Mouse (Mus musculus) embryonic facial prominence, embryonic 12.5 days (tissue): ENCODE results near the gene Ppp2r3c. TPM values are rescaled to one million over a fixed set of nuclear protein-coding genes. Genes with fewer than 3 reads are reported as not detected.
"Not testable (repeated sequence)": the region's sequence is repeated elsewhere in the genome, so short reads cannot be mapped to it uniquely, and the experiment has no call there.

Experiments
- ATAC-seq: fragments of 200-750 bp; cut with Nextera tagmentation; 2 replicates; pipeline ENCODE4 v1.8.0; 2017; ENCODE audit not compliant: insufficient number of reproducible peaks, insufficient read depth, low FRiP score, low TSS enrichment
- H3K27ac ChIP-seq: fragments of 300-500 bp; sonication (generic); 2 replicates; pipeline ENCODE4 v1.5.1; 2016; ENCODE audit warnings: mild to moderate bottlenecking
- H3K27me3 ChIP-seq: fragments of 300-500 bp; sonication (generic); 2 replicates; pipeline ENCODE4 v1.6.1; 2016; ENCODE audit warnings: mild to moderate bottlenecking, moderate library complexity
- H3K36me3 ChIP-seq: fragments of 300-500 bp; sonication (generic); 2 replicates; pipeline ENCODE4 v1.6.1; 2016; ENCODE audit warnings: mild to moderate bottlenecking
- H3K4me1 ChIP-seq: fragments of 300-500 bp; sonication (generic); 2 replicates; pipeline ENCODE4 v1.6.1; 2016
- H3K4me2 ChIP-seq: fragments of 300-500 bp; sonication (generic); replicated peaks from 2 replicates; pipeline ENCODE4 v1.6.1; 2016; ENCODE audit warnings: mild to moderate bottlenecking, moderate library complexity
- H3K4me3 ChIP-seq: fragments of 300-500 bp; sonication (generic); 2 replicates; pipeline ENCODE4 v1.5.1; 2016; ENCODE audit warnings: mild to moderate bottlenecking
- H3K9ac ChIP-seq: fragments of 300-500 bp; sonication (generic); 2 replicates; pipeline ENCODE4 v1.6.1; 2016; ENCODE audit warnings: mild to moderate bottlenecking, moderate library complexity
- H3K9me3 ChIP-seq: fragments of 300-500 bp; sonication (generic); 2 replicates; pipeline ENCODE4 v1.6.1; 2016; ENCODE audit warnings: mild to moderate bottlenecking, moderate library complexity
- WGBS: fragments of 180-500 bp; shearing (Covaris S2); methylation state at CpG from one replicate; pipeline ENCODE4 v1.1.7; 2016; 5-methylcytosine and 5-hydroxymethylcytosine counted together
- polyA plus RNA-seq: library from polyadenylated mRNA; unstranded; fragments of >200 nt; fragmentation: Nextera tagmentation; extraction: Ambion mirVana; gene quantifications from 2 replicates; pipeline ENCODE4 v1.2.1, GENCODE M21; 2016

The Ppp2r3c gene
- polyA plus RNA-seq: 20.7 and 22.1 TPM in 2 replicates

DNA sequence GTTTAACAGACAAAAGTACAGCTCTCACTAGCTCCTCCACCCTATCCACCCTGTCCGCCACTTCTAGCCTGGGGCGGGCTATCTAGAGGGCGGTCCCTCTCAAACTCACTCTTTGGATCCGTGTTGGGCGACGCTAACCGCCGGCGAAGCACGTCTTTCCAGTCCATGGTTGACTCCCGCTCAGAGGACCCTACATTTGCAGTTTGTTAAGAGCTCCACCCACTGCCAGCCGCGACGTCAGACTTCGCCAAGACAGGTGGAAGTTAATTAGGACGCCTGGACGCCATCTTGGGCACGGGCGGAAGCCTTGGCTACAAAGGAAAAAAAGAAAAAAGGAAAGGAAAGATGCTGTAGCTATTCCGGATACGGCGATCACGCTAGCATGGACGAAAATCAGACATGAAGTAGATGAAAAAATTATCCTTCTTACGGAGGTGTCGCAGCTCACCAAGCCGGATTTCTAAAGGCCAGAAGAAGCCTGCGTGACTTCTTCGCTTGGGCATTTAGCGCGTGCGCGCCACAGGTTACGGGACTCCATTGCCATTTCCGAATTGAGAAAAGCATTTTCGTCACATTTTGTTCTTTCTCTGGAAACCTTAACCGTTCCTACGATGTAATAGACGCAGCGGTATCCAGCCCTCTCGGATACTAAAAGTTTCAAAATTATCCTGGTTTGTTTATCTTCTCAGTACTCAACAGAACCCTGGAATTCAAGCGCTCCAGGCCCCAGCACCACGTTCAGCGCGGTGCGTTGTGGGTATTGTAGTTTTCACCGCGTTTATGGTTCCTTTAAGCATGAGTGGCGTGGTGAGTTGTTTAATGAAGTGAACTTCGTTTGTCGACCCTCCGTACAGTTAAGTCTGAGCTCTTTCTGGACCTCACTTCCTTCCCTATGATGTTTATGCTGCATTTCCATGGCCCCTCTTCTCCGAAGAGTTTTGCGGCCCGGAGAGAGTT is at the start of gene Ppp2r3c:
Gene Ppp2r3c, minus strand, starts transcription at position 514 of the 957 bp plus-strand sequence.
- H3K4me3 ChIP-seq: peak within 1 kb of the TSS; percentile 53
- ATAC-seq: peak; percentile 92
- no peaks in the 10 kb centered on the region for H3K27me3 ChIP-seq

DNA sequence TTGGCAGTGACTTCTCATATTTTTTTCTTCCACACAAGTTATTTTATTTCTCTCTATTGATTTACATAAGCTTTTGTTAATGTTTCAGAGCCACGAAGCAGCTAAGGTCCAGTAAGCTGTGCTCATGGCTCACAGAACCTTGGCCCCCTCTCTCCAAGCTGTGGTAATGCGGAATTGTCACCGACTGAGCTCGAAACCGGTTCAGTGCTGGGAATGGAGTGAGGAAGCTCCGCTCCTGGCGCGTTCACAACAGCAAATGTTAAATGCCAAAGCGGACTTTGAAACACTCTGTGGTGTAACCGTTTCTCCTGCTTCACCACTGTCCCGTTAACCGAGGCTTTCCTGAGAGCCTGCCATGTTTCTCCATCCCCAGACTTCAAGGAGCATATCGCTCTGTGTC is 41.8 kb upstream of the Ppp2r3c start:
- no peak for ATAC-seq

More for the DNA sequence above, at the start of gene Ppp2r3c:
- under 1% methylated on average over 55 of the region's 55 CpGs for WGBS
- Histone ChIP-seq H3K9ac (peak within 1 kb of the TSS; percentile 68), H3K4me2 (peak within 1 kb of the TSS; percentile 67), H3K4me1 (peaks cover 14% of the 10 kb centered on the region), H3K36me3 (peaks cover 16% of the 10 kb centered on the region), H3K27ac (peak within 1 kb of the TSS; percentile 89), H3K9me3 (no peaks in the 10 kb centered on the region)

DNA sequence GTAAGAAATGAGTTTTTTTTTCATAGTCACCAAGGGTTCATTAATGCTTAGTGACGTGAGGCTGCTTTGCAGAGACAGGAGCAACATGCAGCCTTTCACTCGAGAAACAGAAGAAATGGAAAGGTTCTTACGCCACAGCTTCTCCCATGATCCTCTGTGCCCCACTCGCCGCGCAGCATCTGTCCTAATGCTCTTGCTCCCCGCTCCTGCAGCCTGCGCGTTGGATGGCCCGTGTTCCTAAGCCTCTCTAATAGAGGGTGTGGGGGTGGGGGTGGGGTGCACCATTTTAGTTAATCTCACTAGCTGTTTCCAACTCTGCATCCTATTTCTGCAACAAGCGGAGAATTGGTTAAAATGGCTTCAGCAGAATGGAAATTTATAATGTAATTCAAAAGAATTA is 41.2 kb upstream of the Ppp2r3c start:
- H3K9me3 ChIP-seq: no peaks in the 10 kb centered on the region
- no peak overlapping the region for H3K4me2 ChIP-seq
- no peak overlapping the region for H3K27ac ChIP-seq
- H3K9ac ChIP-seq: no peak overlapping the region
- H3K27me3 ChIP-seq: no peaks in the 10 kb centered on the region
- no peak overlapping the region for H3K4me3 ChIP-seq
- ATAC-seq: no peak
- no peaks in the 10 kb centered on the region for H3K36me3 ChIP-seq
- no peaks in the 10 kb centered on the region; the same call in 1 of the 2 replicates for H3K4me1 ChIP-seq
- 78% methylated on average over 11 of the region's 11 CpGs for WGBS

More for the DNA sequence above, 41.8 kb upstream of the Ppp2r3c start:
- Histone ChIP-seq H3K4me3 (no peak overlapping the region), H3K9ac (no peak overlapping the region), H3K9me3 (no peaks in the 10 kb centered on the region), H3K4me1 (no peaks in the 10 kb centered on the region; the same call in 1 of the 2 replicates), H3K27ac (no peak overlapping the region), H3K4me2 (no peak overlapping the region), H3K27me3 (no peaks in the 10 kb centered on the region), H3K36me3 (no peaks in the 10 kb centered on the region)
- 82% methylated on average over 13 of the region's 13 CpGs for WGBS

DNA sequence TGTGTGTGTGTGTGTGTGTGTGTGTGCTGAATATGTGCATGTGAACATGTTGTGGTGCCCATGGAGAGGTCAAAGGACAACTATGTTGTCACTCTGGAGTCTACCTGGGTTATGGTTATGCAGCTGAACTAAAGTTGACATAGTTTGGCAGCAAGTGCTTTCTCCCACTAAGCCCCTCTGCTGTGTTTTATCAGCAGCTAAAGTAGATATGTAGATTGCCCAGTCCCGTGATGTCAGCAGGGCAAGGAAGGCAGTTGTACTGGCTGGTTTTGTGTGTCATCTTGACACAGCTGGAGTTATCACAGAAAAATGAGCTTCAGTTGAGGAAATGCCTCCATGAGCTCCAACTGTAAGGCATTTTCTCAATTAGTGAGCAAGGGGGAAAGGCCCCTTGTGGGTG is 40.2 kb upstream of the Ppp2r3c start:
- ATAC-seq, H3K4me1 ChIP-seq, H3K9me3 ChIP-seq, H3K27ac ChIP-seq, H3K27me3 ChIP-seq, H3K4me3 ChIP-seq, H3K36me3 ChIP-seq, H3K9ac ChIP-seq, H3K4me2 ChIP-seq: not testable (repeated sequence)
- 63% methylated on average over 1 of the region's 1 CpGs for WGBS

DNA sequence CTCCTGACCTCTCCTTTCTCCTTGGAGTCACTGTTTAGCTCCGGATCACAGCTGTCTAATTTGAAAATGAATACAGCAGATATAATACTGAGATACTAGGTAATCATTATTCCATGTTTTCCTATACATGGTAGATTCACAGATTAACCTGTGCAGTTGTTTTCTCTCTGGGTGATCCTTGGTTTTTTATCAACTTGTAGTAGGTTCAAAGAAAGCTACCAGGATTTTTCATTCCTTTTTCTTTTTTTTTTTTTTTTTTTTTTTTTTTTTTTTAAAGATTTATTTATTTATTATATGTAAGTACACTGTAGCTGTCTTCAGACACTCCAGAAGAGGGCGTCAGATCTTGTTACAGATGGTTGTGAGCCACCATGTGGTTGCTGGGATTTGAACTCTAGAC is 35.7 kb upstream of the Ppp2r3c start:
- H3K9ac ChIP-seq, H3K36me3 ChIP-seq, H3K27me3 ChIP-seq, H3K4me3 ChIP-seq, H3K27ac ChIP-seq, H3K4me2 ChIP-seq, H3K4me1 ChIP-seq, ATAC-seq, H3K9me3 ChIP-seq: not testable (repeated sequence)
- 97% methylated on average over 1 of the region's 2 CpGs for WGBS

DNA sequence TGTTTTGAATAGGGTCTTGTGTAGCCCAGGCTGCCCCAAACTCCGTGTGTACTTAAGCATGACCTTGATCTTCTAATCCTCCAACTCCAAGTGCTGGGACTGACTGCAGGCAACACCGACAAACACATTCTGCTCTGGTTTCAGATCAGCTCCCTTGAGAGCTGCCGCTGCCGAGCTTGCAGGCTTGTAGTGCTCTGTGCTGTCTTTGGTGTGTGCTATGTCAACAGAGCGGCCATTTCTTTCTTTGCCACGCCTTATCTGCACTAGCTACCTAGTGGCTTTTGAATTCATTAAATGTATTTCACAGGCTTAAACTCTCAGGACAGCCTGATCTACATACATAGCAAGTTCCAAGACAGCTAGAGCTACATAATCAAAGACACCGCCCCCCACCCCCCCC is 30.9 kb upstream of the Ppp2r3c start:
- ATAC-seq: no peak

DNA sequence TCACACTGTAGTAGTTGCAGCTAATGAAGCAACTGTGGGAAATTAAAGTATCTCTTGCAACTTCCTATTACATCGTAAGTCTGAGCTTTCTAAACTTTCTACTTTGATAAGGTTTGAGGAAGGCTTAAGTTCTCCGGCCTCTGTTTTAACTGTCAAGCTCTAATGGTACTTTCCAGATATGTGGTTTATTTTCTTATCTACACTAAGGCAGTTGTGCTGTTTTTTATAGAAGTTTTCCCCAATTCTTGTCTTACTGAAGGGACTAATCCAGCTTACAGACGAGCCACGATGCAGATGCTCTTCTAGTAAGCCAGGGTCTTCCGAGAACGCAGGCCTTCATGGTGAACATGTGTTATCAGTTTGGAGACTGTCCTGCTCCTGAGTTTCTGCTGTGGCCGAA is 26.6 kb upstream of the Ppp2r3c start:
- H3K27ac ChIP-seq: no peak overlapping the region
- no peak overlapping the region for H3K4me2 ChIP-seq
- H3K9me3 ChIP-seq: no peaks in the 10 kb centered on the region
- ATAC-seq: no peak
- no peak overlapping the region for H3K4me3 ChIP-seq
- no peaks in the 10 kb centered on the region for H3K27me3 ChIP-seq
- WGBS: 89% methylated on average over 7 of the region's 7 CpGs
- no peaks in the 10 kb centered on the region for H3K4me1 ChIP-seq
- no peak overlapping the region for H3K9ac ChIP-seq
- 0 out of 2 replicates have a peak, but pooled peaks cover 3% of the 10 kb centered on the region for H3K36me3 ChIP-seq

More for the DNA sequence above, 30.9 kb upstream of the Ppp2r3c start:
- H3K36me3 ChIP-seq: 0 out of 2 replicates have a peak, but pooled peaks cover 3% of the 10 kb centered on the region
- no peak overlapping the region for H3K27ac ChIP-seq
- H3K4me1 ChIP-seq: no peaks in the 10 kb centered on the region
- H3K9ac ChIP-seq: no peak overlapping the region
- no peak overlapping the region for H3K4me2 ChIP-seq
- no peak overlapping the region for H3K4me3 ChIP-seq
- no peaks in the 10 kb centered on the region for H3K9me3 ChIP-seq
- no peaks in the 10 kb centered on the region for H3K27me3 ChIP-seq
- WGBS: 86% methylated on average over 7 of the region's 7 CpGs

DNA sequence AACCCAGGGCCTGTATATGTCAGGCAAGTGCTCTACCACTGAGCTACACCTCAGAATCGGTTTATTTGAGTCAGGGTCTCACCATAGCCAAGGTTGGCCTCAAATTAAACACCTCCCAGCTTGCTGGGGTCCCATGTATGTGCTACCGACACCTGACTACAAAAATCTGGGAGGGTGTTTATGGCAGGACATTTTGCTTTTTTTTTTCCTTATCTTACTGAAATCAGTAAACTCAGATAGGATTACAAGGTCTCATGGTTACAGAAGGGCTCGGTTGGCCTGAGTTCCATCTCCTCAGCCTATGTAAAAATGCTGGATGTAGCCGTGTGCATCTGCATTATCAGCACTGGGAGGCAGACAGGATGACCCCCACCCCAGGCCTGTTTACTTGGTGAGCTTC is 26.0 kb upstream of the Ppp2r3c start:
- Histone ChIP-seq H3K4me2 (no peak overlapping the region), H3K9ac (no peak overlapping the region), H3K36me3 (0 out of 2 replicates have a peak, but pooled peaks cover 3% of the 10 kb centered on the region), H3K9me3 (no peaks in the 10 kb centered on the region), H3K27ac (no peak overlapping the region), H3K4me1 (no peaks in the 10 kb centered on the region), H3K4me3 (no peak overlapping the region), H3K27me3 (no peaks in the 10 kb centered on the region)
- 84% methylated on average over 4 of the region's 4 CpGs for WGBS
- ATAC-seq: no peak

DNA sequence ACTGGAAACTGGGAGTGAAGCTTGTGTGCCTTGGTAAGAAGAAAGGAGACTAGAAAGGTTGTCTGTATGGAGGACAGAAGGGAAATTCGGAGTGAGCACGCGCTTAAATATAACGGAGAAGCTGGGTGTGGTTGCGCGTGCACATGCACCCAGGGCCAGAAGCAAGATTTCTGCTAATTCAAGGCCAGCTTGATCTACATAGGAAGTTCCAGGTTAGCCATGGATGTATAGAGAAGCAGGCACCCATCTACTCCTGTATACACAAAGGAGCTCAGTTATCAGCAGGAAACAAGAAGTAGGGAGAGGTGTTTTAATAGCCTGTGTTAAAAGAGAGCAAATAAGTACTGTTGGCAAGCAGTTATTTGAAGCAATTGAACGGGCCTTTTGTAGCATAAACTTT is 22.9 kb upstream of the Ppp2r3c start:
- WGBS: 93% methylated on average over 7 of the region's 7 CpGs
- Histone ChIP-seq H3K36me3 (no peaks in the 10 kb centered on the region), H3K9ac (no peak overlapping the region), H3K27me3 (no peaks in the 10 kb centered on the region), H3K9me3 (no peaks in the 10 kb centered on the region), H3K4me3 (no peak overlapping the region), H3K4me1 (peaks cover 7% of the 10 kb centered on the region; the same call in 1 of the 2 replicates), H3K4me2 (no peak overlapping the region), H3K27ac (no peak overlapping the region)
- no peak for ATAC-seq

DNA sequence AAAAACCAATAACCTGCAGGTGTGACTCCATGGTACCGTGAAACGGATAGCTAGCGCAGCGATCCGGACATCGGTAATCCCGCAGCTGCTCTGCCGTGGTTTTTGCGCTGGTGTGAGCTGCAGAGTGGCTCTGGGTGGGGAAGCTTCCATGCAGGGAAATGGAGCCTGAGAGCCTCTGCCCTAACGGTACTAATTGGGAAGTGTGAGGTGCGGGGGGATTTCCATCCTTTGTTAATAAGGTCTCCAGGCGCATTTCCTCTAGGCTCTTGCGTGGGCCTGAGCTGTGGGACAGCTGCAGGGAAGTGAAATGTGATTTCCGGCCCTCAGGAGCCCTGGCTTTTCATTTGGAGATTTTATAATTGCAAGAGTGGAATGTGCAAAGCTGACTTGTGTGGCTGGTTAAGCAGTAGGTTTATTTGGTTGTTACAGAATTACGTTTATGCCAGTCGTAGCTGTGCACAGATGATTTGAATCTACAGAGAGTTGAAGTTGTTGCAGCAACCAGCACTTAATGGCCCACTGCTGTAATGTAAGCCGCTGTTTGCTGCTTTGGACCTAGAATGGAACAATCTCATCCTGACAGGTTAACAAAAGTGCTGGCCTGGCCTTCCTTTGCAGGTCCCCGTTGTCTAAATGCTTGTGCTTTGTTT is 19.0 kb upstream of the Ppp2r3c start:
- Histone ChIP-seq H3K36me3 (peaks cover 5% of the 10 kb centered on the region), H3K9me3 (no peaks in the 10 kb centered on the region), H3K9ac (no peak overlapping the region), H3K27ac (0 out of 2 replicates have a peak overlapping the region, but pooled peaks have one; percentile 46), H3K27me3 (no peaks in the 10 kb centered on the region), H3K4me2 (no peak overlapping the region), H3K4me3 (no peak overlapping the region), H3K4me1 (peaks cover 7% of the 10 kb centered on the region; the same call in 1 of the 2 replicates)
- ATAC-seq: no peak
- WGBS: 75% methylated on average over 18 of the region's 18 CpGs

DNA sequence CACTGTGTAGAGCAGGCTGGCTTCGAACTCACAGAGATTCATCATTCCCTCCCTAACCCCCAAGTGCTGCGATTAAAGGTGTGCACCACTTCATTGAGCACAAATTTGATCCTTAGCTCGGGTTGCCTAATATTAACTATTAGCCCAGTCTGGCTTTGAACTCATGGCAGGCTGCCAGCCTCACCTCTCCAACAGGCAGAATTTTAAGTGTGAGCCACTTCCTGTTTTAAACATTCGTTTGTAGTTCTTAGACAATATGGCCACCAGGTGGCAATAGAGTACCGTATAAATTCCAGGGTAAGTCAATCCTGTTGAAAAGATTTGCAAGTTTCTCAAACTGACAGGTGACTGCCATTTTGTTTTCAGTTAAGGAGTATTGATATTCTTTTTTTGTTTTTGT is 12.4 kb upstream of the Ppp2r3c start:
- no peaks in the 10 kb centered on the region for H3K27me3 ChIP-seq
- no peaks in the 10 kb centered on the region for H3K4me1 ChIP-seq
- H3K9ac ChIP-seq: no peak overlapping the region
- WGBS: 47% methylated on average over 5 of the region's 5 CpGs
- H3K4me2 ChIP-seq: no peak overlapping the region
- no peak overlapping the region for H3K4me3 ChIP-seq
- H3K36me3 ChIP-seq: peaks cover 11% of the 10 kb centered on the region
- H3K9me3 ChIP-seq: no peaks in the 10 kb centered on the region
- no peak for ATAC-seq
- no peak overlapping the region for H3K27ac ChIP-seq

DNA sequence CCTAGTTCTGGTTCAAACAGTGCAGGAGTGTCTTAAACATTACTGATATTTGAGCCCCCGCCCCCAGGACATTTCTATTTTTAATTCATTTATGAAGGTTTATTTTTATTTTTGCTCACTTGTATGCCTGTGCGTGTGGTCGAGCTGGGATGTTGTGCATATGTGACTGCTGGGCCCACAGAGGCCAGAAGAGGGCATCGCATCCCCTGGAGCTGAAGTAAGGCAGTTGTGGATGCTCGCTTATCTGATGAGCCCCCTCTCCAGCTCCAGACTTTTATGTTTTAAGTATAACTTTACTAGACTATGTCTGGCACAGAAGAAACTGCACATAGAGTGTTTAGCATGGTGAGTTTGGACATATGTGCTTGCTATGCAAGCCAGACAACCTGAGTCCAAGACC is 11.1 kb upstream of the Ppp2r3c start:
- H3K27ac ChIP-seq: no peak overlapping the region
- no peak overlapping the region for H3K9ac ChIP-seq
- WGBS: 88% methylated on average over 5 of the region's 5 CpGs
- no peaks in the 10 kb centered on the region for H3K27me3 ChIP-seq
- ATAC-seq: no peak
- H3K36me3 ChIP-seq: peaks cover 20% of the 10 kb centered on the region
- H3K9me3 ChIP-seq: no peaks in the 10 kb centered on the region
- H3K4me1 ChIP-seq: no peaks in the 10 kb centered on the region
- no peak overlapping the region for H3K4me2 ChIP-seq
- no peak overlapping the region for H3K4me3 ChIP-seq
